Mouse (Mus musculus) left cerebral cortex, adult 8-10 months (tissue): ENCODE data around the gene Lrrc29. TPM values are rescaled to one million over a fixed set of nuclear protein-coding genes. Genes with fewer than 3 reads are reported as not detected.

Experiments
- DNase-seq, 2 experiments: peaks; one replicate each; pipeline ENCODE4 v3.0.0; 2022; ENCODE audit warnings: low spot score in 2 of 2
- total RNA-seq, 4 experiments: library from RNA; stranded (reverse); gene quantifications; 2 replicates each; pipeline ENCODE4 v1.2.4; 2022

Gene Lrrc29
- total RNA-seq, 4 experiments from 2014 or later: 5.8 to 8.7 (median 7.1) TPM

DNA sequence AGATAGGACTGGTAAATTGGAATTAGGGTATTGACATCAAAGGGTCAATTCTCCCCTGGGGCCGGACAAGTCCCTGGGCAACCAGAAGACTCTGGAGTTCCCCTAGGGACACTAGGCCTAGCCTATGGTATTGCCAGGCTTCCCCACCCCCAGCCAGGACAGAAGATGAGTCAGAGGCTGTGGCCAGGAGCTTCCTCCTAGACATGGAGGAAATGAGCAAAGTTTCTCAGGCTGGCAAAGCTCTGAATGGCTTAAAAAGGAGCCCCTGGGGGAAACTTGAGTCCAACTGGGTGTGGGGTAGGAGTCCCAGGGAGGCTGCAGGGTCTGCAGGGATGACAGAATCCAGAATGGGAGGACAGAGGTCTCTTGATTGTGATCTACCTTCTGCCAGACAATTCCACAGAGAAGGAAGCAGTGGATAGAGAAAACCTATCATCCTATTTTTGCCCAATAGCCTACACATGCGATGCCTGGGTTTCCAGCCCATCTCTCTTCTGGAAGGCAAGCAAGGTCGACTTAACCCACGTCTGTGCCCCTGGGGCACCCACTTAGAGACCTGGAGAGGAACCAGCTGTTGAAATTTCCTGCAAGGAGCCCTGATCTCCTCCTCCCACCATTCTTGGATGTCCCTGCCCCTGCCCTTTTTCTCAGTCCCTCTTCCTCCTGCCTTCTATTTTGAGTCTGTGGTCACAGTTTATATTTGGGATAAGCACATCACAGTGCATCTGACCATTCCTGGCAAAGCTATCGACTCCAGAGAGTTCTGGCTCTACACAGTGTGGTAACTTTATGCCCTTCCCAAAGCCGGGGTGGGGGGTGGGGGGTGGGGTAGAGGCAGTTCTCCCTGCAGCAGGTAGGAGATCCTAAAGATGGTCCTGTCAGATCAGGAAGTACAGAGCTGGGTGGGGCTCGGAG, 19.2 kb upstream of the Lrrc29 start:
- DNase-seq: no peak

- DNase-seq: no peak
These were observed 17.9 kb upstream of the Lrrc29 start for GRCm38 (mm10) chr8:105343791-105344574.

DNA sequence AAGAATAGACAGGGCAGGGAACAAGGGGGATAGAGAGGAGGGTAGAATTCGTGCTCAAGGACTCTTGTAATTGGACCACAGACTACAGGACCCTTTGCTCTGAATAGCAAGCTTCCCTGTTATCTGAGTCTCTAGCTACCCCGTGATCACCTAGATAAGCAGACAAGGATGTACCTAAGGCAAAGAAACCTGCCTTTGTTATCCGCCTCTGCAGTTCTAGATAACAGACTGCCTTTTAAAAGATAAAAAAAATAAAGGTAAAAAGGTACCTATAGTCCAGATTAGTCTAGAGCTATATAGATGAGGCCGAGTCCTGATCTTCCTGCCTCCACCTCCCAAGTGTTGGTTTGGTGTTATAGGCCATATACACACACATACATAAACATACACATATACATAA, 16.7 kb upstream of the Lrrc29 start:
- DNase-seq: no peak

GRCm38 (mm10) chr8:105341399-105341798, 15.3 kb upstream of the Lrrc29 start:
- no peak for DNase-seq

GRCm38 (mm10) chr8:105339886-105340635, 14.0 kb upstream of the Lrrc29 start:
- DNase-seq: no peak

DNA sequence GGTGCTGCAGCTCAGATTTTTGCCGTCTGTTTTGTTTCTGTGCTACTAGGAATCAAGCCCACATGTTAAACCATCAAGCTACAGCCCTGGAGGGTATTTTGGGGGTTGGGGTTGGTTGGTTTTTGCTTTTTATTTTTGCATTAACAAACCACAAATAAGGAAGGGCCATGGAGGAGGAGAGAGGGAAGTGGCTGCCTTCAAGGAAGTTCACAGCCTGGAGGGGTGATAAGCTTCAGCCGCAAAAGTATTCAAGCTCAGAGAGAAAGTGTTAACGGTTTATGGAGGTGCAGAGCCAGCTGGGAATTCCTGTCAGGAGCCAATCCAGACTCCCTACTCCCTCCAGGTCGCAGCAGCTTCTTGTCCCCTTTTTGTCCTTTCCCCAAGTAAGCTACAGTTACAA, 12.9 kb upstream of the Lrrc29 start:
- DNase-seq: no peak

DNA sequence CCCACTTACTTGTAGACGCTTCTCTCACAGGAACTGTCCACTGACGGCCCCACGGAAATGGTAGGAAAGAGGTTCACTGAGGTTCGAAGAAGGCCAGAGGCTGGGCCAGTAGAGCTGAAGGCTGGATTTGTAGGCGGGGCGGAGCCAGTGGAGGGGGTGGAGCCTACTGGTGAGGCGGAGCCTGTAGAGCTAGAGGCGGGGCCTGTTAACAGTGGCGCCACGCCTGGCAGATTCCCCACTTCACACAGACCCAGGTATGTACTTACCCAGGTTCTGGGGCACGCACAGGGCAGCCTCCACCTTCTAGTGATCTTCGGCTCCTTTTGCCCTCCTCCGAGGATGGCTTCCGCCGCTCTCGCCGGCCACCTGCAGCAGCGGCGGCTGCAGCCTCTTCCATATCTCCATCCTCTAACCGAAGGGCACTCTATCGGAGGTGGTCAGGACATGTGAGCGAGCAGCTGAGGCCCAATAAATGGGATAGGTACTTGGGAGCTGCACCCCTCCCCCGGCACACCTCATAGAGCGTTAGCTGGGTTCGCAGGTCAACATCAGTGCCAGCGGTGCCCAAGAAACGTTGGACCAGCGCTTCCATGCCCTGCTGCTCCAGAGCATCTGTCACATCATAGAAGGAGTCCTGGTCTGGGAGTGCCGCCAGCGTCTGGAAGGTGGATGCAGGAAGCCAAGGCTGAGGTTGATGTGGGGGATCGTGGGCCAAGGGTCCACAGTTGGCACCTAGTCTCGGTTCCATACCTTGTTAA, 10.5 kb upstream of the Lrrc29 start:
- no peak for DNase-seq

DNA sequence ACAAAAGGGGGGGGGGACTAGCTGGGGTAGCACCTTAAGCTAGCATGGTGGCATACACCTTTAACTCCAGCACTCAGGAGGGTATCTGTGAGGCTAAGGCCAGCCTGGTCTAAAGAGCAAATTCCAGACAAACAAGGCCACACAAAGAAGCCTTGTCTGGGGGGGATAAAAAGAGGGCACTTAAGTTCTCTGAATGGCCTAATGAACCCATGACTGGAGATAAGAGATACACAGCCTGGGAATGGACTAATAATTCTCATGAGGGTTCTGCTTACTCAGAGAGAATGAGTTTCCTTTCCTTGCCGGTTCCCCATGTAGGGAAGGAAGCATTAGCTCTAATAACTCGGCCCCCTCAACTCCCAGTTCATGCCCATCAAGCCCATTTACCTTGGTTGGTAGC, 6.4 kb upstream of the Lrrc29 start:
- DNase-seq: no peak

- no peak for DNase-seq
These were observed 5.9 kb upstream of the Lrrc29 start for GRCm38 (mm10) chr8:105331931-105332330.

DNA sequence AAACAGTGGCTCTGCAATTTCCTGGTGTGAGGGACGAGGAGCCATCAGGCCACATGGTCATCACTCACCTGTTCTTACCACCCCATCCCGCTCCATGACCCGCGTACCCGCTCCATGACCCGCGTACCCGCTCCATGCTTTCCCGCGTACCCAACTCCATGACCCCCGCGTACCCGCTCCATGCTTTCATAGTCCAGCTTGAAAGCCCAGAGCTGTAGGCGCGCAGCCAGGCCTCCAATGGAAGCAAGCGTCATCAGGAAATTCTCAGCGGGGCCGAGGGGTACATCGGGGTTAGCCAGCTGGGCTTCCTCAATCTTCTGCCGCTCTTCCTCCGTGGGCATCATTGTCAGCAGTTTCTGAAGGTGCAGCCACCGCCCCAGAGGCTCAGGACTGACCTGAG, 5.4 kb upstream of the Lrrc29 start:
- no peak for DNase-seq

GRCm38 (mm10) chr8:105330325-105330724, 4.2 kb upstream of the Lrrc29 start:
- no peak for DNase-seq

- no peak for DNase-seq
These were observed 890 bp upstream of the Lrrc29 start for GRCm38 (mm10) chr8:105326968-105327367.

GRCm38 (mm10) chr8:105325641-105326093, 411 bp downstream of the Lrrc29 start:
- no peak for DNase-seq

- DNase-seq: no peak
These were observed 2.9 kb downstream of the Lrrc29 start for GRCm38 (mm10) chr8:105323183-105323582.

DNA sequence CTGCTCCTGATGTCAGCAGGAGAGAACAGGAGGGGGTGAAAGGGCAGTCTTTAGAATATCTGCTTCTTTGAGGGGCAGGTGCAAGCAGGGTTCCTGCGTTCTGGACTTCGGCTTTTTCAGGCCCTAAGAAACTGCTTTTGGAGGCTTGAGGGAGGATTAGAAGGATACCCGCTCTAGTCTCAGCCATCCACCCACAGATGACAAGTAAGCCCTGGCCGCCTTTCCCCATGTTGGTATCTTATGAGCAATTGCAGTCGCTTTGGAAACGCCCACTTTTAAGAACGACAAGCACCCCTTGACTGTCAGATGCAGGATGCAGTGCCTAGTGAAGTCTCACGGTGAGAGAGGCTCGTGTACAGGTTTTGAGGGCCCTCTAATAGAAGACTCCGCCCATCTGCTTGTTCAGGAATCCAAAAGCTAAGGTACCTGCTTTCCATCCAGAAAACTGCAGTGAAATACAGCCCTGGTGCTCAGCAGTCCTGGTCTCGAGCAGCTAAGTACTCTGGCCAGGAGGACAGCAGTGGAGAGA, 7.4 kb downstream of the Lrrc29 start:
- no peak for DNase-seq

- no peak for DNase-seq
These were observed 8.1 kb downstream of the Lrrc29 start for GRCm38 (mm10) chr8:105317941-105318340.

DNA sequence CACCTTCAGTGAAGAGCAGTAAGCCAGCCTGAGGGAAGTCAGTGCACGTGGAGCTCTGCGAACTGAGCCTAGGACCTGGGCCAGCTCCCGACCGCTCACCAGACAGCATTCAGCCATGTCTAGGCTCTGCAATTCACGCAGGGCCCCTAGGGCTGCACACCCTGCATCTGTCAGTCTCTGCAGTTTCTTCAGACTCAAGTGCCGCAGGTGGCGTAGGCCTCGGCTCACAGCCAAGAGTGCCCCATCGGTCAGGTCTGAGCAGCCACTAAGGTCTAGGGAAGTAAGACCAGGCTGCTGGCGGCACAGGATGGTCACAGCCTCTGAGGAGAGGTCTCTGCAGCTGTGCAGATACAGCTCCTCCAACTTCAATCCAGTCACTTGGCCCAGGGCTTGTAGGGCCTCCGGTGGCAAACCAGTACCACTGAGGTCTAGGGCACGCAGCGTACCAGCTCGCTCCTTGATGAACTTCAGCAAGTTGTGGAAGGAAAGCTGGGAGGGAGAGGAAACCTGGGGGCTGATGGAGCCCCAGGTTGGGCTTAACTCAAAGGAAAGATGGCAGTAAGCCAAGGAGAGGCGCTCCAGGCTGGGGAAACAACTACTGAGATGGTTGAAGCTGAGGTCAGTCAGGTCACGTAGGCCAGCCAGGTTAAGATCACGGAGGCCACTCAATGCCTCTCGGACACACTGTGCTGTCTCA, 10.9 kb downstream of the Lrrc29 start:
- DNase-seq: no peak

- DNase-seq: no peak
These were observed 12.3 kb downstream of the Lrrc29 start for GRCm38 (mm10) chr8:105313622-105314402.

DNA sequence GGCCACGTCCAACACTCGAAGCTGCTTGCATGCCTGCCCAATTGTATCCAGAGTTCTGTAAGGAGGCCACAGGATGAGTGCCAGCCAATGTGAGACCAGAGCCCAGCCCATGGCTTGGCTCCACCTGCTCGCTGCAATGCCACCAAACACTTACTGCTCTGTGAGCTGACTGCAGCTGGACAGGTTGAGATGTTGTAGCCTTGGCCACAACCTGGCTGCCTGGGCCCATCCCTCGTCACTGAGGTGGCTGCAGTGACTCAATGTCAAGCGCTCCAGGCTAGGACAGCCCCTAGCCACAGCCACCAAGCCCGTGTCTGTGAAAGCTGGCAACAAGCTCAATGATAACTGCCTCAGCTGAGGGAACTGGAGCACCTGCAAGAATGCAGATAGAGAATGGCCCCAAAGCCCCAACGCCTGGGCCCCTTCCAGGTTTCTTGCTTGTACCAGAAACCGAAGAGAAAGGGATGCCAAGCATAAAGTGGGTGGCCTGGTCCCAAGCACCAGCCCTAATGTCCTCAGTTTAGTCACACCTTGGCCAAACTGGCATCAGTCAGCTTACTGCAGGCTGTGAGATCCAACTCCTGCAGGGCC, 13.1 kb downstream of the Lrrc29 start:
- no peak for DNase-seq
